Mouse (Mus musculus): Measurements from ENCODE around the gene Senp6. TPM values are rescaled to one million over a fixed set of nuclear protein-coding genes. Genes with fewer than 3 reads are reported as not detected.

Gene Senp6
- total and polyA plus RNA-seq, 2 experiments from 2014 or later = 42.5 to 56.3 TPM

DNA sequence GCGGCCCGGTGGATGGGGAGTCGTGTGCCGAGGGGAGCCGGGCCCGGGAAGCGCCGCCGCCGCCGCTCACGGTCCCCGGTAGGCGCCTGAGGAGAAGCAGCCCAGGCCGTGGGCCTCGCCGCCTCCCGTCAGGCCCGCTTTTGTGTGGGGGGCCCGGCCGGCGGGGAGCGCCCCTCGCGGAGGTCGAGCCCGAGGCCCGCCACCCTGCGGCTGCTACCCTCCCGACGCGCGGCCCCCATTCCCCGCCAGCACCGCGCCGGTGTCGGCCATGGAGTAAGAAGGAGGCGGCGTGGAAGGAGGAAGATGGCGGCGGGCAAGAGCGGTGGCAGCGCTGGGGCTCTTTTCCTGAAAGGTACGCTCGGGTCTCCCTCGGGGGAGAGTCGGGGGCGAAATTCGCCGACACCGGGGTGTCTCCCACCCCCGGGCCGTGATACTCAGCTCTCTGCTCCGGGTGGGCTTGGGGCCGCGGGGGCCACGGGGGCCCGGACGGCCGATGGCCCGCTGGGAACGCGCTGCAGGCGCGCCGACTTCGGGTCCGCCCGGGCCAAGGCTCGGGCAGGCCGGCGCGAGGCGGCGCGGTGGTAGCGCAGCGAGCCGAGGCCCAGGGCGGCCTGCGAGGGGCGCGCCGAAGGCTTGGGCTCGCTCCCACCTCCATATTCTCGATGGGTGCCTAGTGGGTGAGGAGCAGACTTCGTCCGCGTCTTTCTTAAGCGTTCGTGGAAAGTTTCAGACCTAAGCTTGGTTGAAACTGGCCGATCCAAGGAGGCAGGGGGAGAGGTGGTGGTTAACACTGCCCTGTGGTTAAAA lies 721 bp downstream of the Senp6 start:
- no peaks in the 10 kb centered on the region for H3K9me3 ChIP-seq (ENCODE audit: low read length)
- H3K36me3 ChIP-seq (ENCODE audit: insufficient read depth, low read length) = no peaks in the 10 kb centered on the region
- no peaks in the 10 kb centered on the region for H3K27me3 ChIP-seq (ENCODE audit: insufficient read depth, low read length)
- peak overlapping the region; percentile 100 for H3K27ac ChIP-seq
- under 1% methylated on average over 79 of the region's 93 CpGs for WGBS
- DNase-seq (ENCODE audit: low spot score) (peak; percentile 72), ATAC-seq (peak; percentile 85)
- peak overlapping the region; percentile 96 for H3K4me3 ChIP-seq (ENCODE audit: low read length)
- H3K4me2 ChIP-seq (ENCODE audit: low read depth, low read length) = peak overlapping the region; percentile 63
- peak overlapping the region; percentile 100 for H3K9ac ChIP-seq (replicated peaks; ENCODE audit: low read length)
- TF ChIP-seq CTCF (IDR thresholded peaks at IDR 0.05; ENCODE audit: low read depth) = 0 out of 2 replicates have a peak, but pooled peaks have one; percentile 2
- H3K4me1 ChIP-seq (ENCODE audit: insufficient read depth, low read length) = peaks cover 12% of the 10 kb centered on the region

DNA sequence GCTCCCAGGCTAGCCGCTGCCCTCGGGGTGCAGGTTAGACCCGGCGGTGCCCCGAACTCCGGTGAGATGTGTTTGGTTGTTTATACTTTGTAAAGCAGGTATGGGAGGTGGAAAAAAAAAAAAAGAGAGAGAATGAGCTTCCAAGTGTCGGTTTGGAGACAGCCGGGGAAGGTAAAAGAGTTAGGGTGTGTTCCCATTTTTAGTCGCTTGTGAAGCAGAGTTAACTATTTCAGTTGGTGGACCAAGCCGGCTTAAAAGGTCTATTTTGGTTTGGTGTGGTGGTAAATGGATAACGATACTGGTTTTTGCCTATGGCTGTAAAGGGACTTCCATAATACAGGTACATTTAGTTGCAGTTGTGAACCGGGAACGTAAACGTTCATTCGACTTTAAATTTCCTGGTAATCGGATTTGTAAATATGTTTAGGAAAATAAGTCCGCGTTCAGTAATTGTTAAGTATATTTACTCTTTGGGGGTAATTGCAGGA lies 1.4 kb downstream of the Senp6 start:
- Histone ChIP-seq H3K9ac (replicated peaks; ENCODE audit: low read length) (peak overlapping the region; percentile 100), H3K4me3 (ENCODE audit: low read length) (peak overlapping the region; percentile 96), H3K27me3 (ENCODE audit: insufficient read depth, low read length) (no peaks in the 10 kb centered on the region), H3K27ac (peak overlapping the region; percentile 100), H3K4me2 (ENCODE audit: low read depth, low read length) (peak overlapping the region; percentile 63), H3K9me3 (ENCODE audit: low read length) (no peaks in the 10 kb centered on the region), H3K36me3 (ENCODE audit: insufficient read depth, low read length) (no peaks in the 10 kb centered on the region), H3K4me1 (ENCODE audit: insufficient read depth, low read length) (peaks cover 12% of the 10 kb centered on the region)
- DNase-seq (ENCODE audit: low spot score) (no peak), ATAC-seq (no peak)
- no peak for TF ChIP-seq CTCF (IDR thresholded peaks at IDR 0.05; ENCODE audit: low read depth)
- WGBS = under 1% methylated on average over 18 of the region's 18 CpGs

DNA sequence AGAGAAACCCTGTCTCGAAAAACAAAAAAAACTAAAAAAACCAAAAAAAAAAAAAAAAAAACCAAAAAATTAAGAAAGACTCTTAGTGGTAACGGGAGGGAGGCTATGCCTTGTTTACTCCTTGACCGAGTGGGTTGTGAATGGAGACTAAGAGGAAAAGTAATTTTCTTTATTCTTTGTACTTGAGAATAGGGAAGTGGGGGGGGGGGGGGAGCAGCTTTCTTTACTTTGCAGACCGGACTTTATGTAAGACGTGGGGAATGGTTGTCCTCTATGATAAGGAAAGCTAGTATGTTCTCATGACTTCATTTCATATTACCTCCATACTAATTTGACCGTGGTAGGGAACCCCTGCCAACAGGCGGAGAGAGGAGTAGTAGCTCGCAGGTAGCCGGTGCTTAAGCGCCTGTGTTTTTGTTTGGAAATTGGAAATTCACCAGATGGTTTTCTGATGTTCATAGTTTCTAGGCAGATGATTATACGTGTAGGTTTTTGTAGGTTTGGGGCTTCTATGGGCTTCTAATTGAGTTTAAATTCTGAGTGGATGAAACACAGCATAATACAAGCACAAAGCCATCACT lies 2.1 kb downstream of the Senp6 start:
- WGBS = 28% methylated on average over 11 of the region's 11 CpGs
- no peaks in the 10 kb centered on the region for H3K27me3 ChIP-seq (ENCODE audit: insufficient read depth, low read length)
- ATAC-seq (no peak), DNase-seq (ENCODE audit: low spot score) (no peak)
- peaks cover 12% of the 10 kb centered on the region for H3K4me1 ChIP-seq (ENCODE audit: insufficient read depth, low read length)
- H3K4me3 ChIP-seq (ENCODE audit: low read length) = peak overlapping the region; percentile 96
- H3K9ac ChIP-seq (replicated peaks; ENCODE audit: low read length) = peak overlapping the region; percentile 100; the same call in 1 of the 2 replicates
- no peaks in the 10 kb centered on the region for H3K36me3 ChIP-seq (ENCODE audit: insufficient read depth, low read length)
- TF ChIP-seq CTCF (IDR thresholded peaks at IDR 0.05; ENCODE audit: low read depth) = no peak
- no peaks in the 10 kb centered on the region for H3K9me3 ChIP-seq (ENCODE audit: low read length)
- no peak overlapping the region for H3K27ac ChIP-seq
- peak overlapping the region; percentile 63 for H3K4me2 ChIP-seq (ENCODE audit: low read depth, low read length)

DNA sequence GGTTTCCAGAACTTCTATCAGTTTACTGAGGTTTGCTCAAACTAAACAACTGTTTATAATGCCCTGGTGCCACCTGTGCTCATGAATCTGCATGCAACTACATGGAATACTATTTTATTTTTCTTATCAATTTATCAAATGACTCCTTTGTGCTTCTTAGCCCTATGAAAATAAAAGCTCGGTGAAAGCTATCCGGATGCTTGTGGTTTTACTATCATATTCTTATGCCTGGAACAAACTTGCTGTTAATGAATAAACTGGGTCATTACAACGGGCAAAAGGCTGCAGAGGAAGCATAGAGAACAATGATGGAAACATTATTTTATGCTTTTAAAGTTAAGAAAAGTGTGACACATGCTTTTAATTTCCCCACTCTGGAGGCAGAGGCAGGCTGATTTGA lies 3.3 kb downstream of the Senp6 start:
- Histone ChIP-seq H3K4me2 (ENCODE audit: low read depth, low read length) (no peak overlapping the region), H3K9me3 (ENCODE audit: low read length) (no peaks in the 10 kb centered on the region), H3K36me3 (ENCODE audit: insufficient read depth, low read length) (no peaks in the 10 kb centered on the region), H3K9ac (replicated peaks; ENCODE audit: low read length) (no peak overlapping the region), H3K27ac (no peak overlapping the region), H3K4me1 (ENCODE audit: insufficient read depth, low read length) (peaks cover 12% of the 10 kb centered on the region), H3K4me3 (ENCODE audit: low read length) (no peak overlapping the region), H3K27me3 (ENCODE audit: insufficient read depth, low read length) (no peaks in the 10 kb centered on the region)
- TF ChIP-seq CTCF (IDR thresholded peaks at IDR 0.05; ENCODE audit: low read depth) = no peak
- no peak for DNase-seq (ENCODE audit: low spot score)
- no peak for ATAC-seq
- WGBS = 80% methylated on average over 3 of the region's 3 CpGs

DNA sequence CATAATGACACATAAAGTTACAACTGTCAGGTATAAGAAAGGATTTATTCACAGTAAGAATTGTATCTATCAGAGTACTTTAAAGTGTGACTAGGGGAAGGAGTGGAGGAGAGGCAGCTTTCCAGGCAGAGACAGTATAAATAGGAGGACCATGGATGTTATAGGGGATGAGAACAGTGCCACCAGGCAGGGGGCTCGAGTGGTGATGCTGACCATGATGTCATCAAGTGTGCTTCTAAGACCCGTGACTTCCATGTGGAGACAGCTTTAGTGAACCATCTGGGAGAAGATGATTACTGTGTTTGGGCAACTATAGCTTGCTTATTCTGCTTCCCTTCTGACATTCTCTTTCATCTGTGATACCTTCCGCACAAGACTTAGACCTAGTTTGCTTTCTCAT lies 4.9 kb downstream of the Senp6 start:
- DNase-seq (ENCODE audit: low spot score) (no peak), ATAC-seq (no peak)
- WGBS = 34% methylated on average over 3 of the region's 3 CpGs
- Histone ChIP-seq H3K4me3 (ENCODE audit: low read length) (no peak overlapping the region), H3K36me3 (ENCODE audit: insufficient read depth, low read length) (no peaks in the 10 kb centered on the region), H3K27me3 (ENCODE audit: insufficient read depth, low read length) (no peaks in the 10 kb centered on the region), H3K9me3 (ENCODE audit: low read length) (no peaks in the 10 kb centered on the region), H3K27ac (no peak overlapping the region), H3K9ac (replicated peaks; ENCODE audit: low read length) (no peak overlapping the region), H3K4me2 (ENCODE audit: low read depth, low read length) (no peak overlapping the region), H3K4me1 (ENCODE audit: insufficient read depth, low read length) (peaks cover 12% of the 10 kb centered on the region)
- no peak for TF ChIP-seq CTCF (IDR thresholded peaks at IDR 0.05; ENCODE audit: low read depth)

DNA sequence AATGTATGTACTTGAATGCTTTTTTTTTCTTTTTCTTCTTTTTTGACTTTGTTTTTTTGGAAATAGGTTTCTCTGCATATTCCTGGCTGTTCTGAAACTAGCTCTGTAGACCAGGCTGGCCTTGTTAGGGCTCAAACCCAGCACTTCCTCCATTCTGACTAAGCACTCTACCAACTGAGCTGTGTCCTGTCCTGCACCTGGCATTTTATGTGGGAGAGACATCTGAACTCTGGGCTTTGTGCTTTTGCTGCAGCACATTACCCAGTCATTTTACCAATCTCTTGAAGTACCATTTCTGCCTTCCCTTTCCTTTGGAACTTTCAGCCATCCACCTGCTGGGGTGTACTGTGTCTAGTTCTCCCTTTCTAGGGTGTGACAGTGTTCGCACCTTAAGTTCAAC lies 7.4 kb downstream of the Senp6 start:
- no peak overlapping the region for H3K4me2 ChIP-seq (ENCODE audit: low read depth, low read length)
- 81% methylated on average over 1 of the region's 1 CpGs for WGBS
- no peaks in the 10 kb centered on the region for H3K9me3 ChIP-seq (ENCODE audit: low read length)
- no peaks in the 10 kb centered on the region for H3K36me3 ChIP-seq (ENCODE audit: insufficient read depth, low read length)
- ATAC-seq (no peak), DNase-seq (ENCODE audit: low spot score) (no peak)
- no peak for TF ChIP-seq CTCF (IDR thresholded peaks at IDR 0.05; ENCODE audit: low read depth)
- no peak overlapping the region for H3K9ac ChIP-seq (replicated peaks; ENCODE audit: low read length)
- H3K27ac ChIP-seq = no peak overlapping the region
- H3K4me3 ChIP-seq (ENCODE audit: low read length) = no peak overlapping the region
- peaks cover 9% of the 10 kb centered on the region for H3K4me1 ChIP-seq (ENCODE audit: insufficient read depth, low read length)
- no peaks in the 10 kb centered on the region for H3K27me3 ChIP-seq (ENCODE audit: insufficient read depth, low read length)

DNA sequence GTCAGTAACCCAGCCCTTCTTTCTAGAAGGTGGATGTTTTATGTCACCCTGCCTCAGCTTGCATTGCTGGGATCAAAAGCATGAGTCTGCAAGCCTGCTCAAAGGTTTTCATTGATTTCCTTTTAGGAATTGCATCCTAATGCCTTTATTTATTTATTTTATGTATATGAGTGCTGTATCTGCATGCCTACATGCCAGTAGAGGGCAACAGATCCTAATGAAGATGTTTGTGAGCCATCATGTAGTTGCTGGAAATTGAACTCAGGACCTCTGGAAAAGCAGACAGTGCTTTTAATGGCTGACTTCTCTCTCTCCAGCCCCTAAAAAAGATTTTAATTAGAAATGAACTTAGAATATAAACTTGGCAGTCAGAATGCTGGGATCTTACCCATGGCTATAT lies 8.2 kb downstream of the Senp6 start:
- no peaks in the 10 kb centered on the region for H3K27me3 ChIP-seq (ENCODE audit: insufficient read depth, low read length)
- no peaks in the 10 kb centered on the region for H3K36me3 ChIP-seq (ENCODE audit: insufficient read depth, low read length)
- H3K9ac ChIP-seq (replicated peaks; ENCODE audit: low read length) = no peak overlapping the region
- H3K4me1 ChIP-seq (ENCODE audit: insufficient read depth, low read length) = peaks cover 3% of the 10 kb centered on the region; the same call in 1 of the 2 replicates
- DNase-seq (ENCODE audit: low spot score) (peak; percentile 28), ATAC-seq (no peak)
- no peak overlapping the region for H3K4me3 ChIP-seq (ENCODE audit: low read length)
- no peak overlapping the region for H3K27ac ChIP-seq
- TF ChIP-seq CTCF (IDR thresholded peaks at IDR 0.05; ENCODE audit: low read depth) = peak; percentile 54
- no peak overlapping the region for H3K4me2 ChIP-seq (ENCODE audit: low read depth, low read length)
- H3K9me3 ChIP-seq (ENCODE audit: low read length) = no peaks in the 10 kb centered on the region

Data from hindbrain, postnatal 0 days (tissue).